Mouse (Mus musculus) lung, embryonic 14.5 days (tissue): Measurements from ENCODE around the gene Rab37. TPM values are rescaled to one million over a fixed set of nuclear protein-coding genes. Genes with fewer than 3 reads are reported as not detected.

Source experiments
- ATAC-seq: fragments of 200-750 bp; cut with Nextera tagmentation; 2 replicates; pipeline ENCODE4 v1.8.0; 2017; ENCODE audit warnings: mild to moderate bottlenecking, moderate TSS enrichment, moderate library complexity; ENCODE audit not compliant: insufficient read depth
- DNase-seq: peaks from one replicate; pipeline ENCODE4 v3.0.0-alpha.2; 2015
- H3K27ac ChIP-seq: fragments of 300-500 bp; sonication (generic); 2 replicates; pipeline ENCODE4 v1.5.1; 2014; ENCODE audit warnings: low read depth, mild to moderate bottlenecking, moderate library complexity
- H3K27me3 ChIP-seq: fragments of 300-500 bp; sonication (generic); 2 replicates; pipeline ENCODE4 v1.6.1; 2014; ENCODE audit warnings: low read length, control low read depth; ENCODE audit not compliant: insufficient read depth
- H3K36me3 ChIP-seq: fragments of 300-500 bp; sonication (generic); 2 replicates; pipeline ENCODE4 v1.6.1; 2014; ENCODE audit warnings: control low read depth; ENCODE audit not compliant: insufficient read depth
- H3K4me1 ChIP-seq: fragments of 300-500 bp; sonication (generic); 2 replicates; pipeline ENCODE4 v1.6.1; 2014; ENCODE audit warnings: antibody characterized with exemption, control low read depth; ENCODE audit not compliant: insufficient read depth
- H3K4me2 ChIP-seq: fragments of 300-500 bp; sonication (generic); 2 replicates; pipeline ENCODE4 v1.6.1; 2014; ENCODE audit warnings: mild to moderate bottlenecking
- H3K4me3 ChIP-seq: fragments of 300-500 bp; sonication (generic); 2 replicates; pipeline ENCODE4 v1.5.1; 2014; ENCODE audit warnings: low read depth, low read length
- H3K9ac ChIP-seq: fragments of 300-500 bp; sonication (generic); 2 replicates; pipeline ENCODE4 v1.6.1; 2014
- H3K9me3 ChIP-seq: fragments of 300-500 bp; sonication (generic); 2 replicates; pipeline ENCODE4 v1.6.1; 2016; ENCODE audit warnings: low read depth, low read length, control low read depth
- CTCF ChIP-seq: IDR thresholded peaks from 2 replicates; pipeline ENCODE4 v1.5.1; 2016; ENCODE audit warnings: antibody characterized with exemption, low read depth
- WGBS: fragments of 180-500 bp; shearing (Covaris S2); extraction: QIAGEN DNeasy Blood & Tissue Kit; methylation state at CpG from one replicate; pipeline ENCODE4 v1.1.7; 2014; 5-methylcytosine and 5-hydroxymethylcytosine counted together
- polyA plus RNA-seq: library from polyadenylated mRNA; unstranded; fragments of >200 nt; fragmentation: Nextera tagmentation; extraction: Ambion mirVana; gene quantifications from 2 replicates; pipeline ENCODE4 v1.2.1, GENCODE M21; 2014

Gene Rab37
- polyA plus RNA-seq, 1 experiment from 2014 or later: 0.55 TPM

DNA sequence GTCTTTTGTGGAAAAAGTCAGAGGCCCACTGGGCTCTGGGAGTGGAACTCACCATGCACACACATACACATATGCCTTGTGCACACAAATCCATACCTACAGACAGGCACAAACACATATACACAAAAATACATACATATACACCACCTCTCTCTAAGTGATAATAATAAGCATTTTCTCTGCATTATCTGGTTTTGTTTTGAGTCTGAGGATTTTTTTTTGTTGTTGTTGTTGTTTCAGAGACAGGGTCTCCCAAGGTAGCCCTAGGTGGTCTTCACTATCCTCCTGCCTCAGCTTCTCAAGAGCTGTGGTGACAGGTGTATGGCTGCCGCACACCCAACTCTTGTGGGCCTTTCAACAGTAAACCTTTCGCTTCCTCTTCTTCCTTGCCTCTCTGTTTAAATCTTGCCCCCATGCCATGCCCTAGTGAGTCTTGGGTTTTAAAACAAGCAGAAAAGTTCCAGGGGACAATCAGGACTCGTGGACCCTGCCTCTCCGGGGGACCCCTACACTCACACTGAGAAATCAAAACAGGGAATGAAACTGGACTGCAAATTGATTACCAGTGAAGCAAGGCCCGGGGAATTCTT lies 8.9 kb downstream of the Rab37 start:
- 70% methylated on average over 5 of the region's 5 CpGs for WGBS
- no peaks in the 10 kb centered on the region for H3K9me3 ChIP-seq
- no peaks in the 10 kb centered on the region for H3K36me3 ChIP-seq
- H3K9ac ChIP-seq: no peak overlapping the region
- no peak for DNase-seq
- H3K27ac ChIP-seq: no peak overlapping the region
- TF ChIP-seq CTCF: no peak
- H3K4me2 ChIP-seq: no peak overlapping the region
- no peaks in the 10 kb centered on the region for H3K27me3 ChIP-seq
- no peak for ATAC-seq
- H3K4me1 ChIP-seq: no peaks in the 10 kb centered on the region
- no peak overlapping the region for H3K4me3 ChIP-seq

DNA sequence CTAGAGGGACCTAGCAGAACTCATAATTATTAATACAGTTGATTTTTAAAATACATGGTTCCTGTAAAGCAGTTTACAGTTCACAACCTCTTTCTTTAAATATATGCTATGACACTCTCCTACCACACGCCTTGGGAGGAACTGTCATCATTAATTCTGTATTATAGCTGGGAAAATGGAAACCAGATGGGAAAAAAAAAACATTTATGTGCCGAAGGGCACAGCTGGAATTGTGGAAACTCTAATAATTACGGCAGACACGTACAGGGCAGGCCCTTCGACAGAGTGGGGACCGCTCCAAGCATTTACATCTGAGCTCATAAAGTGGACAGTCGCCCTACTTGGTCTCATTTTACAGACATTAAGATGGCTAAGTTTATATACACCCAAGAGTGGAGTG lies 9.5 kb downstream of the Rab37 start:
- Histone ChIP-seq H3K4me3 (no peak overlapping the region), H3K36me3 (no peaks in the 10 kb centered on the region), H3K9me3 (no peaks in the 10 kb centered on the region), H3K9ac (no peak overlapping the region), H3K4me2 (no peak overlapping the region), H3K27me3 (no peaks in the 10 kb centered on the region), H3K27ac (no peak overlapping the region), H3K4me1 (no peaks in the 10 kb centered on the region)
- ATAC-seq (no peak), DNase-seq (no peak)
- TF ChIP-seq CTCF: no peak
- 42% methylated on average over 7 of the region's 7 CpGs for WGBS

DNA sequence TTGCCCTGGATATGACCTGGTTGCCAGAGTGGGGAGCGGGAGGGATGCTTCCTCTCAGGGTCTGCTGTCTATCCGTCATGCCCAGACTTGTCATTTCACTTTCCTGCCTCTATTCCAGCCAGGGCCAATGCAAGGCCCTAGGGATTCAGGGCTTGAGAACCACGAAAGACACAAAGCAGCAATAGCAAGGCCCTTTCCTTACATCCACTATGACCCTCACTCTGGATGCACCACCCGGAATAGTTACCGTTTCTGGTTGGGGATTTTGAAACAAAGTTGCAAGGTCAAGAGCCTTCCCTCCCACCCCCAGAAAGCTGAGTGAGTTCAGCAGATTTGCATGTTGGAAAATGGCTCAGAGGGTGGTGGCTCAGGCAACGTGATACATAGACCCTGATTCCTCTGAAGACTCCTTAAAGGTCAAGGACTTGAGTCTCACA lies 10.4 kb downstream of the Rab37 start:
- no peak for ATAC-seq
- 36% methylated on average over 6 of the region's 6 CpGs for WGBS
- Histone ChIP-seq H3K4me3 (no peak overlapping the region), H3K4me1 (no peaks in the 10 kb centered on the region), H3K27me3 (no peaks in the 10 kb centered on the region), H3K9ac (no peak overlapping the region), H3K9me3 (no peaks in the 10 kb centered on the region), H3K4me2 (no peak overlapping the region), H3K36me3 (no peaks in the 10 kb centered on the region), H3K27ac (no peak overlapping the region)
- DNase-seq: no peak
- no peak for TF ChIP-seq CTCF

DNA sequence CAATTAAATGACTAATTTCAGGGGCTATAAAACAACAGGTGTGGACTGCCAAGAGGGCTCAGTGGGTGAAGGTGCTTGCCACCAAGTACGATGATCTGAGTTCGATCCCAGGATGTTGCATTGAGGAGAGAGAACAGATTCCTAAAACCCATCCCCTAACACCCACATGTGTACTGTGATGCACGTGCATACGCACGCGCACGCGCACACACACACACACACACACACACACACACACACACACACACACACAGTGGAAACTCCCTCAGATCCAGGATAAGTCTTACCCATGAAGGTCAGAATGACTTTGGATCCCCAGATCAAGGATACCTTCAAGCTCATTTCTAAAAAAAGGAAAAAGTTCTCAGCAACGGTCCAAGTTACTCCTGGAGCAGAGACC lies 10.9 kb downstream of the Rab37 start:
- Histone ChIP-seq H3K27ac (no peak overlapping the region), H3K27me3 (no peaks in the 10 kb centered on the region), H3K4me3 (no peak overlapping the region), H3K9ac (no peak overlapping the region), H3K9me3 (no peaks in the 10 kb centered on the region), H3K36me3 (no peaks in the 10 kb centered on the region), H3K4me1 (no peaks in the 10 kb centered on the region), H3K4me2 (no peak overlapping the region)
- WGBS: 94% methylated on average over 9 of the region's 9 CpGs
- TF ChIP-seq CTCF: no peak
- ATAC-seq (no peak), DNase-seq (no peak)

GRCm38 (mm10) chr11:115103470-115104413 lies 12.5 kb downstream of the Rab37 start:
- TF ChIP-seq CTCF: no peak
- Histone ChIP-seq H3K4me3 (no peak overlapping the region), H3K4me1 (no peaks in the 10 kb centered on the region; the same call in 1 of the 2 replicates), H3K9ac (no peak overlapping the region), H3K9me3 (no peaks in the 10 kb centered on the region), H3K27me3 (no peaks in the 10 kb centered on the region), H3K27ac (no peak overlapping the region), H3K36me3 (no peaks in the 10 kb centered on the region), H3K4me2 (no peak overlapping the region)
- no peak for ATAC-seq
- no peak for DNase-seq
- WGBS: 78% methylated on average over 25 of the region's 25 CpGs

- H3K4me3 ChIP-seq: no peak overlapping the region
- no peaks in the 10 kb centered on the region for H3K36me3 ChIP-seq
- no peaks in the 10 kb centered on the region for H3K27me3 ChIP-seq
- no peaks in the 10 kb centered on the region; the same call in 1 of the 2 replicates for H3K4me1 ChIP-seq
- H3K9me3 ChIP-seq: no peaks in the 10 kb centered on the region
- H3K9ac ChIP-seq: no peak overlapping the region
- no peak overlapping the region for H3K27ac ChIP-seq
- ATAC-seq: no peak
- no peak overlapping the region for H3K4me2 ChIP-seq
- 74% methylated on average over 8 of the region's 8 CpGs for WGBS
- DNase-seq: no peak
- no peak for TF ChIP-seq CTCF
These were observed 13.7 kb downstream of the Rab37 start for GRCm38 (mm10) chr11:115104769-115105563.
